Mouse (Mus musculus): Measurements from ENCODE around the gene Casc3. TPM values are rescaled to one million over a fixed set of nuclear protein-coding genes. Genes with fewer than 3 reads are reported as not detected.
"Not testable (repeated sequence)": the region's sequence is repeated elsewhere in the genome, so short reads cannot be mapped to it uniquely, and the experiment has no call there.

Gene Casc3
- polyA plus RNA-seq, 1 experiment: 21.1 TPM

DNA sequence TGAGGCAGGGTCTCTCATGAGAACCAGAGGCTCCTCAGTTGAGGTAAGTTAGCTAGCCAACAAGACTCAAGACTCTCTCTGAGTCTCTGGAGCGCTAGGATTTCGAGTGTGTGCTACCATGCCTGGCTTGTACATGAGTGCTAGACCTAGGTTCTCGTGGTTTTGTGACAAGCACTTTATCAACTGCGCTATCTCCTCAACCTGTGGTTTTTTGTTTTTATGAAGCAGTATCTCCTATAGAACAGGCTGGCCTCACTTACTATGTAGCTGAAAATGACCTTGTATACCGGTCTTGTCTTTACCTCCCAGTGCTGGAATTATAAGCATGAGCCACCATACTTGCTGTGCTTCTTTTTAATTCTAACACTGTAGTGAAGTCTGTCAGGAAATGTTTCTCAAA lies 16.3 kb downstream of the Casc3 start:
- 95% methylated on average over 5 of the region's 5 CpGs for WGBS

GRCm38 (mm10) chr11:98826071-98826470 lies 21.4 kb downstream of the Casc3 start:
- 96% methylated on average over 2 of the region's 2 CpGs for WGBS

More for the DNA sequence above, 16.3 kb downstream of the Casc3 start:
- no peak for DNase-seq (ENCODE audit: low read depth, low spot score)

GRCm38 (mm10) chr11:98827877-98828276 lies 23.2 kb downstream of the Casc3 start:
- DNase-seq (ENCODE audit: low read depth, low spot score): no peak
- 70% methylated on average over 2 of the region's 2 CpGs for WGBS

More at GRCm38 (mm10) chr11:98826071-98826470, 21.4 kb downstream of the Casc3 start:
- DNase-seq (ENCODE audit: low read depth, low spot score): not testable (repeated sequence)

DNA sequence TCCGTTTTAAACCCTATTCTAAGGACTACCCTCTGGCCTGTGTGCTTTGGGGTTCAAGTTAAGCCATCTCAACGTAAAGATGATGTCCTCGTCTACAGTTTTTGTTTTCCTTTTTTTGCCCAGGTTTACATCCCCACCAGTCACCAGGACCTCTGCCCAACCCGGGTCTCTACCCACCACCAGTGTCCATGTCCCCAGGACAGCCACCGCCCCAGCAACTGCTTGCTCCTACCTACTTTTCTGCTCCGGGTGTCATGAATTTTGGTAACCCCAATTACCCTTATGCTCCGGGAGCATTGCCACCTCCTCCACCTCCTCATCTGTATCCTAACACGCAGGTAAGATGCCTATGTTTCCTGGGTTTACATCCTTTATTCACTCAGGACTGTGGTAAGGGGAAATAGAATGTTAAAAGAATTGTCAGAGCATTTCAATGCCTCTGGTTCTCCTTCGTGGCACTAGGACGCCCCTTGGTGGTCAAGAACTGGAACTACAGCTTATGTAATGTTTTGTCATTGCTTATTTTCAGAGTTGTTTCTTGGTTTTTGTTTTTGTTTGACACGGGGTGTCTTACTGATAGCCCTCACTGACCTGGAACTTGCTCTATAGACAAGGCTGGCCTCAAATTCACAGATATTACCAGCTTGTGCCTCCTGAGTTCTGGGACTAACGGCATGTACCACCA lies 24.5 kb downstream of the Casc3 start:
- WGBS: 67% methylated on average over 12 of the region's 12 CpGs
- no peak for DNase-seq (ENCODE audit: low read depth, low spot score)

- WGBS: 69% methylated on average over 4 of the region's 4 CpGs
- no peak for DNase-seq (ENCODE audit: low read depth, low spot score)
These were observed 25.2 kb downstream of the Casc3 start for GRCm38 (mm10) chr11:98829875-98830274.

DNA sequence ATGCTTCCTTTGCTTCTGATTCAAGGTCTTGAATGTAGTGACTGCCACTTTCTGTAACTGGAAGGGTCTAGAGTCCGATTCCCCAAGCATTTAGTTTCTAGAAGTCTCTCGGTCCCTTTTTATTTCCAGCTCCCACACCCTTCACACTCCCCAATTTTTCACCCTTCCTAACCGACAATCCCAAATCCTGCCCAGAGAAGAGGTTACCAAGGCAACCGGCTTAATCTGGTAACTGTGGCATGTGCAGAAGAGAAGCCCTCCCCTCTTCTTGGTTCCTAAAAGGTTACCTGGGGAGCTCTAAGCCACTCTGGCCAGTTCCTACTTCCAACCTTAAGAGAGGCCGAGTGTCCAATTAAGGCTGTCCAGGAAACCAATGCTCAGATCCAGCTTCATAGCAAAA lies 30.6 kb downstream of the Casc3 start:
- no peak for DNase-seq (ENCODE audit: low read depth, low spot score)
- 43% methylated on average over 5 of the region's 5 CpGs for WGBS

DNA sequence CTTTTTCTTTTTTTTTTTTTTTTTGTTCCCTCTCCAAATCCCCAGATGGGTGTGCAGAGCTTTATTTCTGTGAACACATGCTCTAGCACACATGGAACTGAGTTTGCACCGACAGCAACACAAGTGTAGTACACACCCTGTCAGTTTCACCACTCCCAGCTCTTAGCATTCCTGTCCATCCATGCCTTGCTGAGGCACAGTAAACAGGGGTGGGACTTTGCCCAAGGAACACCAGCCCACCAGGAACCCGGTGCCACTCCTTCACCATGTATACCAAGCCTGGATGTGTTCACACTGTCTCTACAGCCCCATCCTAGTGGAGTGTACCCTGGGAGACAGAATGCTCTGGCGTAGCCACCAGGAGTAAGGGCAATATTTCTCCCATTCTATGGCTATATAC lies 31.0 kb downstream of the Casc3 start:
- no peak for DNase-seq (ENCODE audit: low read depth, low spot score)
- 21% methylated on average over 3 of the region's 3 CpGs for WGBS

- WGBS: 13% methylated on average over 7 of the region's 7 CpGs
- no peak for DNase-seq (ENCODE audit: low read depth, low spot score)
These were observed 31.4 kb downstream of the Casc3 start for GRCm38 (mm10) chr11:98836128-98836527.

- WGBS: 1% methylated on average over 47 of the region's 48 CpGs
- DNase-seq (ENCODE audit: low read depth, low spot score): no peak
These were observed 32.0 kb downstream of the Casc3 start, which contains the start of gene Rapgefl1 for GRCm38 (mm10) chr11:98836651-98837141. TSS of gene Rapgefl1 (plus strand) at chr11:98836785.

- 3% methylated on average over 28 of the region's 29 CpGs for WGBS
- no peak for DNase-seq (ENCODE audit: low read depth, low spot score)
These were observed 32.6 kb downstream of the Casc3 start for GRCm38 (mm10) chr11:98837231-98837704.

GRCm38 (mm10) chr11:98837917-98838316 lies 33.2 kb downstream of the Casc3 start:
- no peak for DNase-seq (ENCODE audit: low read depth, low spot score)
- 57% methylated on average over 11 of the region's 11 CpGs for WGBS

DNA sequence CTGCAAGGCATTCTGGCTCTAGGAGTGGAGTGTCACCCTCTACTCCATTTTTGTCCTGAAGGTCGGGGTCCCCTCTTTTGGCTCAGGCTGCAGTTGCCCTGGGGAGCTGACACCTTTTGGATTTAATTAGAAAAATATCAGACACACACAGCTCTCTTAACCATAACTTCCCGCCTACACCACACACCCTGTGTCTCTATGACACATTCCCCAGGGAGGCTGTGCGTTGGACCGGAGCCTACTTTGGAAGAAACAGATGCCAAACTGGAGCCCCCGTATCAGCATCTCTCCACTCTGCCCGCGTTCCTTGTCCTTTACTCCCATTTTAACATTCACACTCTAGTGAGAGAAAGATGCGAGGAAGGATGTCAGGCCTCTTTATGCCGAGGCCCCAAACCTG lies 33.8 kb downstream of the Casc3 start:
- DNase-seq (ENCODE audit: low read depth, low spot score): no peak

GRCm38 (mm10) chr11:98839402-98839801 lies 34.7 kb downstream of the Casc3 start:
- no peak for DNase-seq (ENCODE audit: low read depth, low spot score)
- 27% methylated on average over 6 of the region's 6 CpGs for WGBS

More for the DNA sequence above, 33.8 kb downstream of the Casc3 start:
- 58% methylated on average over 9 of the region's 9 CpGs for WGBS

GRCm38 (mm10) chr11:98839897-98840296 lies 35.2 kb downstream of the Casc3 start:
- no peak for DNase-seq (ENCODE audit: low read depth, low spot score)
- WGBS: 33% methylated on average over 10 of the region's 10 CpGs

DNA sequence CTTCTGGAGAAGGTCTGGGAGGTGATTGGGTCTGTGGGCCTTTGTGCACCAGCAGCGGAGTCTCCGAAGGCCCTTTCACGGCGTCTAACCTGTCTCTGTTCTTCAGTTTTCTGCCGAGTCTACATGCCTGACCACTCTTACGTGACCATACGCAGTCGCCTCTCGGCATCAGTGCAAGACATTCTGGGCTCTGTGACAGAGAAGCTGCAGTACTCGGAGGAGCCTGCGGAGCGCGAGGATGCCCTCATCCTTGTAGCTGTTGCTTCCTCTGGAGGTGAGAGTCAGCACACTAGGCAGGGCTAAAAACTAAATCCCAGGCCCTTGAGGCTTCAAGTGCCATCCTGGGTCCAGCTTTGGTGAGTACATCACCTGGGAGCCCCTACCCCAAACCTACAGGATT lies 41.3 kb downstream of the Casc3 start:
- no peak for DNase-seq (ENCODE audit: low read depth, low spot score)
- 74% methylated on average over 13 of the region's 13 CpGs for WGBS

- WGBS: 78% methylated on average over 19 of the region's 19 CpGs
- DNase-seq (ENCODE audit: low read depth, low spot score): no peak
These were observed 42.3 kb downstream of the Casc3 start for GRCm38 (mm10) chr11:98846865-98847604.

DNA sequence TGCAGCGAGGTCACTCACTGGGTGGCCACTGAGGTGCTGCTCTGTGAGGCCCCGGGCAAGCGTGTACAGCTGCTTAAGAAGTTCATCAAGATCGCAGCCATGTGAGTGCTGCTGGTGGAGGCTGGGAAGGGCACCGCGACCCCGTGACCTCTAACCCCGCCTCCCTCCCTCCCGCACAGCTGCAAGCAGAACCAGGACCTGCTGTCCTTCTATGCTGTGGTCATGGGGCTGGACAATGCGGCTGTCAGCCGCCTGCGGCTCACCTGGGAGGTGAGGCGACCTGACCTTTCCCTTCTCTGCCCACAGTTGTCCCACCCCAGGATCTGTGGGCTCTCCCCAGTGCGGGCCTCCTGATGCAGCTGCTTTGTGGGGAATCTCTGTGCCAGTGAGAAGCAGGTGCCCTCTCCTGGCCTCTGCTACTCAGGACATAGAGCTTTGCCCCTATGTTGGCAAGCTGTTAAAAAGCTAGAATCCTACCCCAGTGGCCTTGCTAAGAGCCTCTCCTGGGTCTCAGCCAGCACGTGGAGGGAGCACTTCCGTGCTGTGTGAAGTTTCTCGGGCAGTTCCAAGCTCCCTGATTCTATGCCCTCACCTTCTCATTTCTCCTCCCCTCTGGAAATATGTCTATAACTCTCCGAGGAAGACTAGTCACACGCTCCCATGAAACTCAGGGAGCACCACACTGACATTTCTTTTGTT lies 44.6 kb downstream of the Casc3 start:
- WGBS: 63% methylated on average over 19 of the region's 19 CpGs
- no peak for DNase-seq (ENCODE audit: low read depth, low spot score)

DNA sequence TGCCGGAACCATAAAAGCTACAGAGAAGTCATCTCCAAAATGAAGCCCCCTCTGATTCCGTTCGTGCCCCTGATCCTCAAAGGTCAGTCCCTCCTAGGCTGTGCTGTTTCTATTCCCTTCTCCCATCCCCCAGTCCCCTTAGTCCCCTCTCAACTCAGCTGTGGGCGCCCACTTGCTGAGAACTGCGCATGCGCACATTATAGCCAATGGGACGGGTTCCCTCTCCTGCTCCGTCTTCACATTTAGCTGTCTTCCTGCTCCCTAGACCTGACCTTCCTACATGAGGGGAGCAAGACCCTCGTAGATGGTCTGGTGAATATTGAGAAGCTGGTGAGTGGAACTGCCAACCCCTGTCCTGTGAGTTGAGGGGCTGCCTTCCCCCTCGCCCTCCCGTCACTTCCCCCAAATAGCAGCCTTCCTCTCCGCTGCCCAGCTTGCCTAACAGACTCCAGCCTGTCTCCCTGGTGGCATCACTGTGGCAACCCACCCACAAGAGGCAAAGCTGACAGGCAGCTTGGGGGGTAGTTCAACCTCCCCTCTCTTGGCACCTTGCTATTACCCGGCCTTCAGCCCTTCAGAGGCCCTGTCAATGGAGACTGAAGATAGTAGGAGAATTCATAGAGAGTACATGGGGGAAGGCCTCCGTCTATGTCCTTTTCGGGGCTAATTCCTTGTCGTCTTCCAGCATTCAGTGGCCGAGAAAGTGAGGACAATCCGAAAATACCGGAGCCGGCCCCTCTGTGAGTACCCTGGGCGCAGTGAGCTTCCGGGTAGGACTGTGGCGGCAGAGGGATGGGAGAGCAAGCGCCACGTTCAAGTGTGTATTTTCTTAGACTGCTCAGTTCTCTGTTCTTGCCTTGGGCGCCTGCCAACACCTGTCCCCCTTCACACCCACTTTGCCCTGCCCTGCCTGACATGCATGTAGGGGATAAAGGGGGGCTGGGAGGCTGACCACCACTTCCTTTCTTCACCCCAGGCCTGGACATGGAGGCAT lies 45.7 kb downstream of the Casc3 start:
- no peak for DNase-seq (ENCODE audit: low read depth, low spot score)
- 86% methylated on average over 26 of the region's 26 CpGs for WGBS

GRCm38 (mm10) chr11:98854116-98854515 lies 49.4 kb downstream of the Casc3 start:
- 42% methylated on average over 8 of the region's 8 CpGs for WGBS
- no peak for DNase-seq (ENCODE audit: low read depth, low spot score)
